11 mouse cellular contexts compared by ENCODE assay signal in the genomic region with DNA sequence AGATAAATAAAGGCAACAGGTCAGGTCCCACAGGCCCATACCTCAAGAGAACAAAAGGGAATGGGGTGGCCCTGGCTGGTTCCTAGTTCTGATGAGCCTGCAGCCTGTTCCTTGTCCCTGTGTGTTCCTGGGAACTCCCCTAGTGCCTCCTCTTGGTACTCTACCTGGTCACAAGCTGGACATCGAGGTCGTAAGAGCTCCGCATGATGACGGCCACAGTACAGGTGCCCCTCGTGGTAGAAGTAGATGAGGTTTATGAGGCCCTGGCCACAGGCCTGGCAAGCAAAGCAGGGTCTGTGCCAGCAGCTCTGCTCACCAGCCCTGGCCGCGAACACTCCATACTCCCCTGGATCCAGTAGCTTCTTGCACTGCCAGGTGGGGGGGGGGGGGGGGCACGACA. TPM values are rescaled to one million over a fixed set of nuclear protein-coding genes. Genes with fewer than 3 reads are reported as not detected.
DNase-seq lines count a peak whose midpoint lies in the region; ATAC-seq and TF ChIP-seq lines count a peak whose summit lies in the region.
"Had no signal": no experiment of that assay in that cellular context is flagged by ENCODE, and none has a peak within 500 bp of the region (broad histone marks: within the 10 kb centered on the region; RNA-seq: fewer than 3 reads in every experiment).

No protein-coding gene starts in this region.

- DNase-seq in cerebellum, postnatal 10 days, result peak; percentile 28 to 34
- DNase-seq in liver, embryonic 13.5 days, result no peak
- DNase-seq in liver, result no peak
- DNase-seq in hindbrain, postnatal 0 days (ENCODE audit: low spot score), result no peak
- no peak for DNase-seq in layer of hippocampus, postnatal 25 days (ENCODE audit: extremely low spot score in 1 of 2, low spot score in 1 of 2)
- DNase-seq in left cerebral cortex, adult 9 months (ENCODE audit: low spot score in 2 of 2), result no peak
- DNase-seq: heart, adult 11 months; lung, postnatal 10 days had no signal

- peaks cover 13% of the 10 kb centered on the region for H3K36me3 ChIP-seq in liver, embryonic 13.5 days
- peaks cover 8% of the 10 kb centered on the region; the same call in 1 of the 2 replicates for H3K36me3 ChIP-seq in hindbrain, postnatal 0 days (ENCODE audit: insufficient read depth, low read length)
- peaks cover 11% of the 10 kb centered on the region; the same call in 1 of the 2 replicates for H3K36me3 ChIP-seq in neural tube, embryonic 13.5 days

- no peak overlapping the region for H3K27ac ChIP-seq in liver, embryonic 13.5 days
- H3K27ac ChIP-seq in hindbrain, postnatal 0 days, result no peak overlapping the region
- H3K27ac ChIP-seq in neural tube, embryonic 13.5 days (replicated peaks), result no peak overlapping the region

- H3K4me3 ChIP-seq in liver, embryonic 13.5 days (replicated peaks), result no peak overlapping the region
- H3K4me3 ChIP-seq in hindbrain, postnatal 0 days (ENCODE audit: low read length), result peak overlapping the region; percentile 58; the same call in 1 of the 2 replicates
- peak overlapping the region; percentile 66 for H3K4me3 ChIP-seq in neural tube, embryonic 13.5 days

- H3K4me1 ChIP-seq in liver, embryonic 13.5 days (replicated peaks), result peaks cover 52% of the 10 kb centered on the region
- peaks cover 18% of the 10 kb centered on the region for H3K4me1 ChIP-seq in hindbrain, postnatal 0 days (ENCODE audit: insufficient read depth, low read length)
- H3K4me1 ChIP-seq in neural tube, embryonic 13.5 days (replicated peaks), result peaks cover 38% of the 10 kb centered on the region

- no peak overlapping the region for H3K9ac ChIP-seq in liver, embryonic 13.5 days
- H3K9ac ChIP-seq in hindbrain, postnatal 0 days (replicated peaks; ENCODE audit: low read length), result peak overlapping the region; percentile 84; the same call in 1 of the 2 replicates
- H3K9ac ChIP-seq in neural tube, embryonic 13.5 days, result no peak overlapping the region

- no peak for TF ChIP-seq CTCF in hindbrain, postnatal 0 days (IDR thresholded peaks at IDR 0.05; ENCODE audit: low read depth)

- peak overlapping the region; percentile 98; the same call in 1 of the 2 replicates for H3K4me2 ChIP-seq in liver, embryonic 13.5 days
- peak overlapping the region; percentile 92 for H3K4me2 ChIP-seq in hindbrain, postnatal 0 days (ENCODE audit: low read depth, low read length)
- H3K4me2 ChIP-seq in neural tube, embryonic 13.5 days, result peak overlapping the region; percentile 96

- 81% methylated on average over 8 of the region's 8 CpGs for WGBS in liver, embryonic 13.5 days (ENCODE audit: insufficient replicate concordance)
- WGBS in hindbrain, postnatal 0 days, result 76% methylated on average over 8 of the region's 8 CpGs
- WGBS in neural tube, embryonic 13.5 days, result 85% methylated on average over 7 of the region's 8 CpGs

- H3K9me3 ChIP-seq in liver, embryonic 13.5 days (replicated peaks), result no peaks in the 10 kb centered on the region
- no peaks in the 10 kb centered on the region for H3K9me3 ChIP-seq in hindbrain, postnatal 0 days (ENCODE audit: low read length)
- no peaks in the 10 kb centered on the region for H3K9me3 ChIP-seq in neural tube, embryonic 13.5 days

- no peak for ATAC-seq in cerebellum, adult (ENCODE audit: insufficient number of reproducible peaks, low FRiP score, low TSS enrichment)
- no peak for ATAC-seq in liver, embryonic 13.5 days (ENCODE audit: low read depth)
- no peak for ATAC-seq in hindbrain, postnatal 0 days
- ATAC-seq in neural tube, embryonic 13.5 days (ENCODE audit: low read depth), result no peak
- ATAC-seq: Patski had no signal

- H3K27me3 ChIP-seq in liver, embryonic 13.5 days, result peaks cover 35% of the 10 kb centered on the region
- no peaks in the 10 kb centered on the region for H3K27me3 ChIP-seq in hindbrain, postnatal 0 days (ENCODE audit: insufficient read depth, low read length)
- no peaks in the 10 kb centered on the region; the same call in 1 of the 2 replicates for H3K27me3 ChIP-seq in neural tube, embryonic 13.5 days
- H3K27me3 ChIP-seq: Patski had no signal

RNA-seq across cellular contexts. Expression of gene Frs3, which starts 1.1 kb away (rescaled TPM):
- polyA plus RNA-seq in liver, embryonic 13.5 days (2015; fragmentation: Nextera tagmentation; extraction: Ambion mirVana), result 0.96 and 1.4 TPM in 2 replicates
- 143 and 153 TPM in 2 replicates for total RNA-seq in hindbrain, postnatal 0 days (2014; rRNA removed)
- 55.1 and 58.8 TPM in 2 replicates for polyA plus RNA-seq in hindbrain, postnatal 0 days (2015; fragmentation: Nextera tagmentation; extraction: Ambion mirVana)
- 34.2 and 36.3 TPM in 2 replicates for polyA plus RNA-seq in neural tube, embryonic 13.5 days (2015; fragmentation: Nextera tagmentation; extraction: Ambion mirVana)
- total RNA-seq in layer of hippocampus, postnatal 25 days (2021), result 10 to 100 TPM; 19.8 to 27.7 TPM

RNA-seq across cellular contexts. Expression of gene Tomm6, which starts 1.7 kb away (rescaled TPM):
- 288 and 289 TPM in 2 replicates for polyA plus RNA-seq in liver, embryonic 13.5 days (2015; fragmentation: Nextera tagmentation; extraction: Ambion mirVana)
- 158 and 198 TPM in 2 replicates for total RNA-seq in hindbrain, postnatal 0 days (2014; rRNA removed)
- 343 and 371 TPM in 2 replicates for polyA plus RNA-seq in hindbrain, postnatal 0 days (2015; fragmentation: Nextera tagmentation; extraction: Ambion mirVana)
- 310 and 314 TPM in 2 replicates for polyA plus RNA-seq in neural tube, embryonic 13.5 days (2015; fragmentation: Nextera tagmentation; extraction: Ambion mirVana)
- total RNA-seq in layer of hippocampus, postnatal 25 days (2021), result 100 to 1,000 TPM; 207 to 228 TPM

RNA-seq across cellular contexts. Expression of gene Gm21981, which starts 4.4 kb away (rescaled TPM):
- 0.06 and 0.07 TPM in 2 replicates for polyA plus RNA-seq in liver, embryonic 13.5 days (2015; fragmentation: Nextera tagmentation; extraction: Ambion mirVana)
- 5.5 and 8.3 TPM in 2 replicates for total RNA-seq in hindbrain, postnatal 0 days (2014; rRNA removed)
- 0.79 and 0.85 TPM in 2 replicates for polyA plus RNA-seq in hindbrain, postnatal 0 days (2015; fragmentation: Nextera tagmentation; extraction: Ambion mirVana)
- 0.38 and 0.83 TPM in 2 replicates for polyA plus RNA-seq in neural tube, embryonic 13.5 days (2015; fragmentation: Nextera tagmentation; extraction: Ambion mirVana)
- total RNA-seq in layer of hippocampus, postnatal 25 days (2021), result 1 to 10 TPM; 2.9 to 4.5 TPM

RNA-seq across cellular contexts. Expression of gene Prickle4, which starts 4.6 kb away (rescaled TPM):
- polyA plus RNA-seq in liver, embryonic 13.5 days (2015; fragmentation: Nextera tagmentation; extraction: Ambion mirVana), result not detected in 2 replicates
- 2.2 TPM in 1 of 2 replicates, not detected in the other for total RNA-seq in hindbrain, postnatal 0 days (2014; rRNA removed)
- polyA plus RNA-seq in hindbrain, postnatal 0 days (2015; fragmentation: Nextera tagmentation; extraction: Ambion mirVana), result 1.5 and 1.8 TPM in 2 replicates
- 0.95 and 1.4 TPM in 2 replicates for polyA plus RNA-seq in neural tube, embryonic 13.5 days (2015; fragmentation: Nextera tagmentation; extraction: Ambion mirVana)
- 1 to 10 TPM; 1.5 to 5.3 TPM for total RNA-seq in layer of hippocampus, postnatal 25 days (2021)

RNA-seq across cellular contexts. Expression of gene Pgc, which starts 36.7 kb away (rescaled TPM):
- 0.08 TPM in 1 of 2 replicates, not detected in the other for polyA plus RNA-seq in liver, embryonic 13.5 days (2015; fragmentation: Nextera tagmentation; extraction: Ambion mirVana)
- total RNA-seq in hindbrain, postnatal 0 days (2014; rRNA removed), result 0.21 TPM in 1 of 2 replicates, not detected in the other
- 0.14 and 0.42 TPM in 2 replicates for polyA plus RNA-seq in hindbrain, postnatal 0 days (2015; fragmentation: Nextera tagmentation; extraction: Ambion mirVana)
- not detected in 2 replicates for polyA plus RNA-seq in neural tube, embryonic 13.5 days (2015; fragmentation: Nextera tagmentation; extraction: Ambion mirVana)
- not detected for total RNA-seq in layer of hippocampus, postnatal 25 days (2021)
- polyA plus RNA-seq: Patski had no signal

Comparison
In these comparisons a context has a peak if more than half of its experiments do, and no peak if none do; other contexts are left out.
1. DNase-seq: peak in cerebellum, postnatal 10 days (2 of 2); none in liver, embryonic 13.5 days (single experiment), liver (single experiment), hindbrain, postnatal 0 days (single experiment), layer of hippocampus, postnatal 25 days (0 of 2) and left cerebral cortex, adult 9 months (0 of 2).
2. RNA of gene Frs3, which starts 1.1 kb away (polyA plus RNA-seq): 55.1 to 58.8 TPM in hindbrain, postnatal 0 days and 34.2 to 36.3 TPM in neural tube, embryonic 13.5 days; 0.96 to 1.4 TPM in liver, embryonic 13.5 days; every median in the first group is over 10 times any median in the second.
3. Peak in every context shown above with its lines, with median percentiles within 50 percentile points of each other: H3K4me2 ChIP-seq.